Mouse (Mus musculus) frontal cortex, adult 2 months (tissue): Measurements from ENCODE around the gene Cadm2. TPM values are rescaled to one million over a fixed set of nuclear protein-coding genes. Genes with fewer than 3 reads are reported as not detected.

Experiments used
- DNase-seq, 2 experiments: peaks; one replicate each; pipeline ENCODE4 v3.0.0; 2022; ENCODE audit warnings: low spot score in 1 of 2; ENCODE audit errors: extremely low spot score in 1 of 2
- polyA plus RNA-seq: library from polyadenylated mRNA; depleted of rRNA; stranded (reverse); fragments of >200 nt; gene quantifications from 2 replicates; pipeline ENCODE4 v1.2.3, GENCODE M21; 2012; rRNA removed

The Cadm2 gene
- polyA plus RNA-seq, result 65.2 and 70.2 TPM in 2 replicates

- peak; percentile 95 to 96 for DNase-seq
Measured at GRCm38 (mm10) chr16:67620826-67621505, at the start of gene Cadm2. TSS of gene Cadm2 (minus strand) at chr16:67620908.

DNA sequence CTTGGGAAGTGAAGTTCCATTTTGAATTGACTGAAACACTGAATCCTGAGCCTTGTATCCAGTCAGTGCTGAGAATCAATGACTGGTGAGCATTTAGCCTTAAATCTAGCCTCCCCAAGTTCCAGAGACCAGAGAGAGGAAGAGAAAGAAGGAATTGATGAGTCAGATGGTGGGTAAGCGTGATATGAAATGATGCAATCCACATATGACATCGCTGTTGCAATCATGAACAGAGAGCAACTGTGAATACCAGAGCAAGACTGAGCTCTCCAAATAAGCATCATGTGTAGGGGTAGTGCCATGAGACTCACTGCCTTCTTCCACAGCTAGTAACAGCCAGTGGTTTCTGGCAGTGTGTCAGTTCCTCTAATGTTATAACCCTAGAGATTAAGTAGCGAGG, 26.2 kb upstream of the Cadm2 start:
- DNase-seq, result no peak

DNA sequence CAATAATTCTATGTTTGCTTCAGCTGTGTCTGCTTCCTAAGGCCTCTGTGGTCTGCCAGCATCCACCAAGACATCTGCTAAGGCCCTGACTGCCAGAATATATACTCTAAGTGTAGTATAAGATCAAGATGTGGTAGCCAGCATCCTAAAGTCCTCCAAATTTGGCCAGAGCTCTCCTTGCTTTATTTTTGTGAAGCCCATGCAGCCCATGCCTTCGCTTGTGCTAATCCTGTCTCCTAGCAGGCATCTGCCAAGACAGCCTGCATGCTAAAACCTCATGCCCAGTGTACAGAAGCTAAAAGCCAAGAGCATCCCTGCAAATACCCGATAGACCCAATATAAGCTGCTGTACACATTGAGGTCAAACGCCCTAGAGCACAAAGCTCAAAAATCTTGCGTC, 22.9 kb upstream of the Cadm2 start:
- DNase-seq, result peak in 1 of 2 experiments; percentile 20

- DNase-seq, result peak; percentile 53 to 84
Measured at GRCm38 (mm10) chr16:67619906-67620781, 564 bp downstream of the Cadm2 start.

DNA sequence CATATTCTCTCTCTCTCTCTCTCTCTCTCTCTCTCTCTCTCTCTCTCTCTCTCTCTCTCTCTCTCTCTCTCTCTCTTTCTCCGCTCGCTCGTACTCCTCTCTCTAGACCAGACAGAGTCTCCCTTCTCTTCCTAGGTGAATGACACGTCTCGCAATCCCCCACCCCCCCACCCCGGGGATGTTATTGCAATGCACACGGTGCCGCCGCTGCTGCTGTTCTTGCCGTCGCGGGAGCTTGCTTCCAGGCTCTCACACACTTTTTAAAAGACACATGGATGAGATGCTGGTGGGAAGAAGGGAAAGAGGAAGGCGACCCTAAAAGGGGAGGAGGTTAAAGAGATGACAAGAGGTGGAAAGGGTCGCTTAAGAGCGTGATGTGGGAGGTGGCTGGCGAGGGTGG, 1.3 kb downstream of the Cadm2 start:
- no peak for DNase-seq

GRCm38 (mm10) chr16:67618817-67619216, 1.9 kb downstream of the Cadm2 start:
- DNase-seq, result no peak

DNA sequence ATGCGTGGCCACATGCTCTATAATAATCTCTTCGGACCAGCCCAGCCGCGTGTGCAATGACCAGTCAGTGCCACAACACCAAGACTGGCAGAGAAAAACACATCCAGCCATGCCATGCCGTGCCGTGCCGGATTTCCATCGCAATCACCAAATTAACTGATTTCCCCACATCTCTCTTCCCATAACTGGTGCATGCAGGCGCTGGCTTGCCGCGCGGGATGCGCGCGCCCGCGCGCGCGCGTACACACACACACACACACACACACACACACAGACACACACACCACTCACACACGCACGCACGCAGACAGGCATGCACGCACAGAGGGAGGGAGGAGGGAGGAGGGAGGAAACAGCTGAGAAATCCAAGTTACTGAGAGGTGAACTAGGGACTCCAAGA, 2.9 kb downstream of the Cadm2 start:
- peak in 1 of 2 experiments; percentile 69 for DNase-seq

DNA sequence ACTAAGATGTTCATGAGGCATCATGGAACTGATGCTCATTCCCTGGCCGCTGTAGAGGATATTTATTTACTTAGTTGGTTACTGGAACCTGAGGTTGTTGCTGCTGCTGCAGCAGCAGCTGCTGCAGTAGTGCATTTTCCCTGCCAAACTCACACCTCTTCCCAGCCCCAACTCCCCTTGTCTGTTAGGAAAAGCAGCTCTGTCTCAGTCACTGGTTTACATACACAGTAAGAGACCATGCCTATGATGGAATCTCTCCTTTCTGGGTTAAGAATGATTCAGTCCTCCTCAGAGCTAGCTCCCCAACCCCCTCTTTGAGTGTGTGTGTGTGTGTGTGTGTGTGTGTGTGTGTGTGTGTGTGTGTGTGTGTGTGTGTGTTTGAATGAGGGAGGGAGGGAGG, 3.5 kb downstream of the Cadm2 start:
- DNase-seq, result no peak

GRCm38 (mm10) chr16:67613876-67614275, 6.8 kb downstream of the Cadm2 start:
- DNase-seq, result no peak

GRCm38 (mm10) chr16:67610904-67611681, 9.6 kb downstream of the Cadm2 start:
- peak in 1 of 2 experiments; percentile 70 for DNase-seq

GRCm38 (mm10) chr16:67609116-67609515, 11.6 kb downstream of the Cadm2 start:
- no peak for DNase-seq

GRCm38 (mm10) chr16:67608499-67608898, 12.2 kb downstream of the Cadm2 start:
- no peak for DNase-seq

GRCm38 (mm10) chr16:67605661-67606060, 15.0 kb downstream of the Cadm2 start:
- no peak for DNase-seq

DNA sequence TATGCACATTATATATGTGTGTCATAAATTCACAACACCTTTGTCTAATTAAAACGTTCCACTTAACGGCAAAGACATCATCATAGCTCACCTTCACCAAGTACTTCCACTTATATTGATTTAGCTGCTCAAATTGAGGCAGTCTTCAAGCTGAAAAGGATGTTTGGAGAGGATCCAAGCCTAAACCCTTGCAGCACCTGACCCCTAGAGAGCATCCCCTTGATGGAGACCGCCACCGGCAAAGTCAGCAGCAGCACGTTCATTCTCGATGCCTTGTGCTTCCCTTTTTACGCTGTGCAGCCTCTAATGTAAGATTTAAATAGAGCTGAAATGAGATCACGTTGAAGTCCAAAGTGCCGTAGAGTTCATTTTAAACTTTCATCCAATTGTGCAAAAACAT, 20.7 kb downstream of the Cadm2 start:
- no peak for DNase-seq

DNA sequence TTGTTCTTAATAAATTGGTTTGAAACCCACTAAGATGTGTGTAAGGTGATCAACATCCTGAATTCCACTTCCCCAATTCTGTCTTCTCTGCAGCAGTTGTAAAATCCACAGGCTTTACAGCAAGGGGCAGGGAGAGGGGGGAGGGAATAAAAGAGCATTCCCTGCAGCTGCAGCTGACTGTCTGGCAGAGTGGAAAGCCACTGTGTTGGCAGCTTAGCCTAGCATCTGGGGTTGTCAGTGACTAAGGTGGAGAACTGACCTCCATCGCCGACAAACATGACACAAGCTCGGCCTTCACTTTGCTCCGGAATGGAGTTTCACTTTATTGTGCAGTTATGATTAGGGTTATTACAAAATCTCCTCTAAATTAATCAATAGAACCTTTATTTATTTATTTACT, 21.9 kb downstream of the Cadm2 start:
- no peak for DNase-seq

DNA sequence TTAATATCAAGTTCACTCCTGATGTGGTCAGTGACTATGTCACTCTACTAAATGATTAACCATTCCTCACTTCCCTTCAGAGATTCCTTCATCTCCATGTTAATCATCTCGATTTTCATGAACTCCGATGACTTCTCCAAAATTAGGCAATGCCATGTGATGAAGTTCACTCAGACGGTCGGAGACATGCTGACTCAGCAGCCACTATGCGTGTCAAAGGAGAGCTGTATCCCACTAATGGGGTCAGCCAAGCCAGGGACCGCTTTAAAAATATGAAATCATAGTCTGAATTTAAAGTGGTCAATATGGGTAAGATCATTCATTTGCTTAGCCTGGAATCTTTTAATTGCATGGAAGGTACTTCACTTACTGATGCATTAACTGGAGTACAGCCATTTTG, 29.7 kb downstream of the Cadm2 start:
- no peak for DNase-seq

- DNase-seq, result peak in 1 of 2 experiments; percentile 38
Measured at GRCm38 (mm10) chr16:67578842-67579517, 41.7 kb downstream of the Cadm2 start.

- no peak for DNase-seq
Measured at GRCm38 (mm10) chr16:67575557-67575956, 45.2 kb downstream of the Cadm2 start.

GRCm38 (mm10) chr16:67526992-67527391, 93.7 kb downstream of the Cadm2 start:
- no peak for DNase-seq

DNA sequence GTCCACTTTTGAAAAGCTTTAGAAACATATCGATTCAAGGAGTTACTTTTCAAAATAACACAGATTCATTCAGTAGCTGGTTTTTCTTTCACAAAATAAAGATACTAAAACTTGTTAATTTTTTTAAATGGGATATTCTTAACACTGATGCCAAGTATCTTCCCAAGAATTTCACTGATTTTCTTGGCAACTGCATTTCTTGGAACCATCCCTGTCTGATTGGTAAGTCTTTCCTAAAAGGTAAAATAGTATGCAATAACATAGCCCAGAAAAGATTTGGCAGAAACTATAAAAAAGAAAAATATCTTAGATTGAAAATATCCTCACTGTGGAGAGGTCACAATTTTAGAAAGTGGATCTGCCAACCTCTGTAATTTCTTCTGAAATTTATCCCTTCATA, 95.8 kb downstream of the Cadm2 start:
- DNase-seq, result no peak
